Mouse (Mus musculus): Measurements from ENCODE around the gene Snx12. TPM values are rescaled to one million over a fixed set of nuclear protein-coding genes. Genes with fewer than 3 reads are reported as not detected.

Gene Snx12
- polyA plus RNA-seq, 1 experiment from 2014 or later: 18.1 TPM

DNA sequence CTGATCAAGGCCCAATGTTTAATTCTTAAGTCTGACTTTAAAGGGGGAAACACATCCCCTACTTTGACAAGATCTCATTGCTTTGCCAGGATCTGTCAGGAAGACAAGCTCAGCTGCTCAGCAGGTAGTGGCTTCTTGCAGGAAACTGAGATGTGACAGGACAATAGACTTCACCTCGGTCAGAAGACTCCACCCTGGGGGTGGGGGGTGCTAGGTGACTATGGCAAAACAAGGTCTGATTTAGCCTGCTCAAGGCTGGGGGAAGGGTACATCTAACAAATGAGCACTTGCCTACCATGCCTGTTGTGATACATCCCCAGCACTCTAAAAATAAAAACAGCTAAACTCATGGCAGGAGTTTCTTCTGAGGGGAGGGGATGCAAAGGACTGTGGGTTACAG is 22.6 kb upstream of the Snx12 start:
- Histone ChIP-seq H3K4me2 (no peak overlapping the region), H3K4me1 (replicated peaks) (no peaks in the 10 kb centered on the region), H3K27ac (replicated peaks) (no peak overlapping the region), H3K27me3 (peaks cover 31% of the 10 kb centered on the region), H3K9me3 (replicated peaks) (no peaks in the 10 kb centered on the region), H3K36me3 (replicated peaks) (no peaks in the 10 kb centered on the region), H3K4me3 (replicated peaks) (no peak overlapping the region), H3K9ac (no peak overlapping the region)
- no peak for ATAC-seq (ENCODE audit: insufficient read depth)
- 17% methylated on average over 1 of the region's 1 CpGs for WGBS (ENCODE audit: insufficient replicate concordance)

DNA sequence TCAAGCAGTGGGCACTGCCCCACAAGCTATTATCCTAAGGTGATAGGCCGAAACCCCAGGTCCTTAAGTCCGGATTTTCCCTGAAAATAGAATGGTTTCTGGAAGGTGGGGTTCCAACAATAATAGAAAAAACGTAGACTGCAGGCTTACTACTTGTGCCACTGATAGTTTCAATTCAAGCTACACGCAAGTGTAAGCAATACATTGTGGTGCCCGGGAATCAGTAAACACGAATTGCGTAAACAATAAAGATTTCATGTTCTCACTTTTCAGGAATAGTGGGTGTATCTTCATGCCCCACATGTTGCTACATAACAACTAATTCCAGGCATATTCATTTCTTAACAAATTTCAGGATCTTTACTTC is 416 bp upstream of the Snx12 start:
- no peak for ATAC-seq (ENCODE audit: insufficient read depth)
- Histone ChIP-seq H3K27ac (replicated peaks) (no peak overlapping the region), H3K9me3 (replicated peaks) (no peaks in the 10 kb centered on the region), H3K36me3 (replicated peaks) (no peaks in the 10 kb centered on the region), H3K27me3 (peaks cover 10% of the 10 kb centered on the region), H3K4me2 (peak overlapping the region; percentile 72), H3K4me3 (replicated peaks) (peak overlapping the region; percentile 68), H3K9ac (no peak overlapping the region; the same call in 1 of the 2 replicates), H3K4me1 (replicated peaks) (no peaks in the 10 kb centered on the region; the same call in 1 of the 2 replicates)
- 27% methylated on average over 7 of the region's 7 CpGs for WGBS (ENCODE audit: insufficient replicate concordance)

GRCm38 (mm10) chrX:101189285-101189684 is 33.1 kb downstream of the Snx12 start:
- no peaks in the 10 kb centered on the region for H3K4me1 ChIP-seq (replicated peaks)
- no peak for ATAC-seq (ENCODE audit: insufficient read depth)
- no peaks in the 10 kb centered on the region for H3K27me3 ChIP-seq
- no peak overlapping the region for H3K4me2 ChIP-seq
- no peak overlapping the region for H3K27ac ChIP-seq (replicated peaks)
- H3K9me3 ChIP-seq (replicated peaks): no peaks in the 10 kb centered on the region
- no peaks in the 10 kb centered on the region for H3K36me3 ChIP-seq (replicated peaks)
- 50% methylated on average over 3 of the region's 3 CpGs for WGBS (ENCODE audit: insufficient replicate concordance)
- H3K4me3 ChIP-seq (replicated peaks): no peak overlapping the region
- H3K9ac ChIP-seq: no peak overlapping the region

DNA sequence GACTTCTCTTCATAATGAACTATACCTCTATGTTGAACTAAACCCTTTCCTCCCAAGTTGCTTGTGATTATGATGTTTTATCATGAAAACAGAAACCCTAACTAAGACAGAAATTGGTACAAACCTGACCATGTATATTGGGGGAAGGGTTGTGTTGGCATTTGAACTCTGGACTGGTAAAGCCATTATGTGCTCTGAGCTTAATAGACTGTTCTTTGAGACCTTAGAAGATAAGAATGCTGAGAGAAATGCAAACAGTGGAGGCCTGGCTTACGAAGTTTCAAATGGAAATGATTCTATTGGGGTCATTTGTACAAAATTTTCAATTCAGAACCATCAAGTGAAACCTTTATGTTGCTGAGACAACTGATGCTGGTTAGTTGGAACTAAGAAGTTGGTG is 34.7 kb downstream of the Snx12 start:
- Histone ChIP-seq H3K9me3 (replicated peaks) (no peaks in the 10 kb centered on the region), H3K36me3 (replicated peaks) (no peaks in the 10 kb centered on the region), H3K9ac (no peak overlapping the region), H3K4me3 (replicated peaks) (no peak overlapping the region), H3K4me2 (no peak overlapping the region), H3K27ac (replicated peaks) (no peak overlapping the region), H3K4me1 (replicated peaks) (no peaks in the 10 kb centered on the region), H3K27me3 (no peaks in the 10 kb centered on the region)
- 65% methylated on average over 1 of the region's 1 CpGs for WGBS (ENCODE audit: insufficient replicate concordance)
- no peak for ATAC-seq (ENCODE audit: insufficient read depth)

GRCm38 (mm10) chrX:101173388-101173787 is 49.0 kb downstream of the Snx12 start:
- H3K9me3 ChIP-seq (replicated peaks): no peaks in the 10 kb centered on the region
- ATAC-seq (ENCODE audit: insufficient read depth): no peak
- H3K4me2 ChIP-seq: no peak overlapping the region
- no peaks in the 10 kb centered on the region for H3K36me3 ChIP-seq (replicated peaks)
- H3K4me3 ChIP-seq (replicated peaks): no peak overlapping the region
- no peaks in the 10 kb centered on the region for H3K4me1 ChIP-seq (replicated peaks)
- no peak overlapping the region for H3K9ac ChIP-seq
- H3K27me3 ChIP-seq: no peaks in the 10 kb centered on the region; the same call in 1 of the 2 replicates
- no peak overlapping the region for H3K27ac ChIP-seq (replicated peaks)
- WGBS (ENCODE audit: insufficient replicate concordance): 67% methylated on average over 1 of the region's 1 CpGs

GRCm38 (mm10) chrX:101168425-101168824 is 53.9 kb downstream of the Snx12 start:
- no peak for ATAC-seq (ENCODE audit: insufficient read depth)

GRCm38 (mm10) chrX:101163739-101164138 is 58.6 kb downstream of the Snx12 start:
- H3K27me3 ChIP-seq: no peaks in the 10 kb centered on the region
- no peak overlapping the region for H3K4me3 ChIP-seq (replicated peaks)
- no peaks in the 10 kb centered on the region for H3K9me3 ChIP-seq (replicated peaks)
- no peaks in the 10 kb centered on the region for H3K36me3 ChIP-seq (replicated peaks)
- H3K4me2 ChIP-seq: no peak overlapping the region
- 34% methylated on average over 2 of the region's 2 CpGs for WGBS (ENCODE audit: insufficient replicate concordance)
- no peak overlapping the region for H3K9ac ChIP-seq
- H3K27ac ChIP-seq (replicated peaks): no peak overlapping the region
- ATAC-seq (ENCODE audit: insufficient read depth): no peak
- no peaks in the 10 kb centered on the region for H3K4me1 ChIP-seq (replicated peaks)

More at GRCm38 (mm10) chrX:101168425-101168824, 53.9 kb downstream of the Snx12 start:
- Histone ChIP-seq H3K4me3 (replicated peaks) (no peak overlapping the region), H3K36me3 (replicated peaks) (no peaks in the 10 kb centered on the region), H3K9ac (no peak overlapping the region), H3K4me2 (no peak overlapping the region), H3K4me1 (replicated peaks) (no peaks in the 10 kb centered on the region), H3K27ac (replicated peaks) (no peak overlapping the region), H3K27me3 (no peaks in the 10 kb centered on the region; the same call in 1 of the 2 replicates), H3K9me3 (replicated peaks) (no peaks in the 10 kb centered on the region)
- WGBS (ENCODE audit: insufficient replicate concordance): 50% methylated on average over 2 of the region's 2 CpGs

DNA sequence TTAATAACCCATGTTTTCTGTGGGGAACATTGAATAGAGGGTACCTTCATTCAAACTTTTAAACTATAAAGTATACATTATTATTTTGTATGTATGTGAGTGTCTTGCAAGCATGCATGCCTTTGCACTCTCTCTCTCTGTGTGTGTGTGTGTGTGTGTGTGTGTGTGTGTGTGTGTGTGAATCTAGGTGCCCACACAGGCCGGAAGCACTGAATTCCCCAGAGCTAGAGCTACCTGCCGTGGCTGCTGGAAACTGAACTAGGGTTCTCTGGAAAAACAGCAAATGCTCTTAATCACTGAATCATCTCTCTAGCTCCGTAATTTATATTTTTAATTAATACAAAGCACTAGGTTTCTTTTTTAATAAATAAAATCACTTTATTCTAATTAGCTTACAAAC is 59.1 kb downstream of the Snx12 start:
- H3K36me3 ChIP-seq (replicated peaks): no peaks in the 10 kb centered on the region
- no peak overlapping the region for H3K9ac ChIP-seq
- no peaks in the 10 kb centered on the region for H3K27me3 ChIP-seq
- no peak for ATAC-seq (ENCODE audit: insufficient read depth)
- H3K27ac ChIP-seq (replicated peaks): no peak overlapping the region
- no peaks in the 10 kb centered on the region for H3K9me3 ChIP-seq (replicated peaks)
- H3K4me1 ChIP-seq (replicated peaks): no peaks in the 10 kb centered on the region
- WGBS (ENCODE audit: insufficient replicate concordance): 40% methylated on average over 3 of the region's 3 CpGs
- no peak overlapping the region for H3K4me3 ChIP-seq (replicated peaks)
- no peak overlapping the region for H3K4me2 ChIP-seq

DNA sequence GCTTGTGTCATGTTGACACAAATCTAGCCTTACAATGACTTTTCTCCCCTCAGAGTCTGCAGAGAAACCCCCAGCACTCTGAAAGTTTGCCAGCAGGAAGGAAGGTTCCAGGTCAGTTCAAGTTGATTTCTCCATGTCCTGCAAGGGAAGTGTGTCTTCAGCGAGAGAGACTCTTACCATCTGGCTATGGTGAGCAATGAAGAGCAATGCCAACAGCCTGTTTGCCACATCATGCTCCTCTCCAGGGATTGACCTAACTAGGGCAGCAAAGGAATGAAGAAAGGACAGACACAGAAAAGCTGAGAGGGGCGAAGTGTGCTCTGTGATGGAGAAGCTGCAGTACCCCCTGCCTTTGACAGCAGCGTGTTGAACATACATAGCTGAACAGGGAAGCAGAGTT is 59.8 kb downstream of the Snx12 start:
- H3K9me3 ChIP-seq (replicated peaks): no peaks in the 10 kb centered on the region
- no peak overlapping the region for H3K4me3 ChIP-seq (replicated peaks)
- no peaks in the 10 kb centered on the region for H3K36me3 ChIP-seq (replicated peaks)
- H3K27ac ChIP-seq (replicated peaks): no peak overlapping the region
- H3K9ac ChIP-seq: no peak overlapping the region
- ATAC-seq (ENCODE audit: insufficient read depth): no peak
- no peaks in the 10 kb centered on the region for H3K27me3 ChIP-seq
- no peaks in the 10 kb centered on the region for H3K4me1 ChIP-seq (replicated peaks)
- 60% methylated on average over 3 of the region's 3 CpGs for WGBS (ENCODE audit: insufficient replicate concordance)
- no peak overlapping the region for H3K4me2 ChIP-seq

DNA sequence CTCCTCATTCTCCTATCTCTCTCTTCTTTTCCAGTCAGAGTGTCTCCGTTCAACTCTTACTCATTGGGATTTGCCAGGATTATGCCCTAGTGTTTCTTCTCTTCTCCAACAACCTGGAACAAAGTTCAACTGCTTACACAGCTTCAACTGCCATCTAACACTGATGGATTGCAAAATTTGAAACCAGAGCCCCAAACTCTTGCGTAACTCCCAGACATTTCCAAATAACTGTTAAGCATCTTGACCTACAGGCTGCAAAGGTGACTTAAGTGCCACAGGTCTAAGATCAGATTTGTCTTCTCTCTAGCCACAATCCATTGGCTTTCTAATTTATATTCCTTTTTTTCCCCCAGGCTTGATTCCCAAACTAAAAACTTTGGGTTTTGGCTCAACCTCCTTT is 64.9 kb downstream of the Snx12 start:
- 82% methylated on average over 2 of the region's 2 CpGs for WGBS (ENCODE audit: insufficient replicate concordance)
- no peak overlapping the region for H3K4me3 ChIP-seq (replicated peaks)
- no peak for ATAC-seq (ENCODE audit: insufficient read depth)

DNA sequence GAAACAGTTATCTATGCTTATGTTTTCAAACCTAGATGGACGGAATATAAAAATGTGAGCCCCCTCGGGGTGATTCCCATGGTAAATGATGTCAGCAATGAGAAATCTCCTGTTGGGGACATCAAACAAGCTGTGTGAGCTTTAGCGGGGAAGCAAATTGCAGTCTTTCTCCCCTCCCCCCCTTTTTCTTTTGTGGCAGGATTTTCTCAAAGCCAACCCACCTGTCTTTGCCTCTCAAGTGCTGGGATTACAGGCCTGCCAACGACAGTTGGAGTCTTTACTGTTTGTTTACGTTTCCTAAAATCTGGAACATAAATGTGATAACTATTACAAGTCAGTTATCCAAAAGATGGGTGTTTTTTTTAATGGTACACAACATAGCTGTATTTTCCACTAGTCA is 66.0 kb downstream of the Snx12 start:
- H3K27ac ChIP-seq (replicated peaks): no peak overlapping the region
- no peak overlapping the region for H3K9ac ChIP-seq
- H3K4me2 ChIP-seq: no peak overlapping the region
- no peak overlapping the region for H3K4me3 ChIP-seq (replicated peaks)
- no peak for ATAC-seq (ENCODE audit: insufficient read depth)
- H3K36me3 ChIP-seq (replicated peaks): no peaks in the 10 kb centered on the region
- H3K9me3 ChIP-seq (replicated peaks): no peaks in the 10 kb centered on the region
- H3K27me3 ChIP-seq: no peaks in the 10 kb centered on the region
- no peaks in the 10 kb centered on the region for H3K4me1 ChIP-seq (replicated peaks)
- 53% methylated on average over 5 of the region's 5 CpGs for WGBS (ENCODE audit: insufficient replicate concordance)

More for the DNA sequence above, 64.9 kb downstream of the Snx12 start:
- no peaks in the 10 kb centered on the region for H3K4me1 ChIP-seq (replicated peaks)
- no peak overlapping the region for H3K27ac ChIP-seq (replicated peaks)
- no peak overlapping the region for H3K9ac ChIP-seq
- H3K36me3 ChIP-seq (replicated peaks): no peaks in the 10 kb centered on the region
- no peaks in the 10 kb centered on the region for H3K9me3 ChIP-seq (replicated peaks)
- no peaks in the 10 kb centered on the region for H3K27me3 ChIP-seq
- H3K4me2 ChIP-seq: no peak overlapping the region

DNA sequence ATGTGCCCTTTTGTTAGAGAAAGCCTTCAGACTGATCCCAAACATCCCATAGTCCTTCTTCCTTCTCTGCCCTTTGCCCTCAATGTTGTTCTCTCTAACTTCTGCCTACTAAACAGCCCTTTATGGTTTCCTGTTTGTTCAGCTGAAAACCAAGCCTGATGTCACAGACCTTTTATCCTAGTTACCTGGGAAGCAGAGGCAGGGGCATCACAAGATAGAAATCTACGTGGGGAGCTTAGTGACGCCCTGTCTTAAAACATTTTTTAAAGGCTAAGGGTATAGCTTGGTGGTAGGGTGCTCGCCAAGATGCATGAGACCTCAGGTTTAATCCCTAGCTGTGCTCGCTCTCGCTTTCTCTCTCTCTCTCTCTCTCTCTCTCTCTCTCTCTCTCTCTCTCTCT is 74.9 kb downstream of the Snx12 start:
- Histone ChIP-seq H3K4me2 (no peak overlapping the region), H3K4me1 (replicated peaks) (no peaks in the 10 kb centered on the region), H3K27ac (replicated peaks) (no peak overlapping the region), H3K9me3 (replicated peaks) (no peaks in the 10 kb centered on the region), H3K36me3 (replicated peaks) (no peaks in the 10 kb centered on the region), H3K27me3 (no peaks in the 10 kb centered on the region), H3K4me3 (replicated peaks) (no peak overlapping the region), H3K9ac (no peak overlapping the region)
- WGBS (ENCODE audit: insufficient replicate concordance): 62% methylated on average over 5 of the region's 5 CpGs
- ATAC-seq (ENCODE audit: insufficient read depth): no peak
